In the genomic region with DNA sequence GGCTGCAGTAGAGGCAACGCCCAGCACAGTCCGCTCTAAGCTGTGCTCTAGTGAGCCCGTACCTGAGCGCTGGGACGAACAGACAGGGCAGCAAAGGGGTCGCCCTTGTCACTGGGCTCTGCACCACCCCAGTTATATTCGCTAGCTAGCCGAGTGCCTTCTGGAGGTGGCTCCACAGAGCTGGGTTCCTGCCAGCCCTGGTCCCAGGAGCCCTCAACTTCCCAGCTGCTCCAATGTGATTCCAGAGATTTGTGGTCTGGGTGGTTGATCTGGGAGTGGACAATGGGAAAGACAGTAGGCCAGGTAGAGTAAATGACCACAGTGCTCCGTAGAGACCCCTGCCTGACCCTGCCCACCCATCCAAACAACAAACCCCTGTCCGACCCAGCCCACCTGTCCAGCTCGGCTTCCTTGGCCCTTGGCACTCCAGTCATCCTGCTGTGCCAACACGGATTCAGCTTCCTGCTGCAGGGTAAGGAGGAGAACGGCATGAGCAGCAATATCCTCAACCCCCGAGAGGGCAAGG, we compare ENCODE assay signal across 21 mouse cellular contexts. TPM values are rescaled to one million over a fixed set of nuclear protein-coding genes. Genes with fewer than 3 reads are reported as not detected.
"Had no signal": no experiment of that assay in that cellular context is flagged by ENCODE, and none has a peak within 500 bp of the region (broad histone marks: within the 10 kb centered on the region; RNA-seq: fewer than 3 reads in every experiment).

No protein-coding gene starts in this region.

- H3K9ac ChIP-seq: limb, embryonic 12.5 days; liver, embryonic 13.5 days; liver, postnatal 0 days; lung, embryonic 15.5 days; midbrain, embryonic 15.5 days; neural tube, embryonic 12.5 days had no signal

- H3K9me3 ChIP-seq: limb, embryonic 12.5 days; liver, embryonic 13.5 days; lung, embryonic 15.5 days; megakaryocyte, embryonic 14.5 days; midbrain, embryonic 15.5 days; neural tube, embryonic 12.5 days had no signal

- H3K4me1 ChIP-seq: megakaryocyte, embryonic 14.5 days had no signal

- H3K4me3 ChIP-seq: limb, embryonic 12.5 days; liver, embryonic 13.5 days; lung, embryonic 15.5 days; midbrain, embryonic 15.5 days; neural tube, embryonic 12.5 days had no signal

- H3K4me2 ChIP-seq: limb, embryonic 12.5 days; liver, embryonic 13.5 days; lung, embryonic 15.5 days; midbrain, embryonic 11.5 days; midbrain, embryonic 15.5 days; neural tube, embryonic 12.5 days had no signal

- DNase-seq: kidney, postnatal 14 days; liver; liver, embryonic 13.5 days; liver, postnatal 0 days; lung, postnatal 14 days; retina, postnatal 1 day; right cerebral cortex, postnatal 4 days; spleen, adult 18-20 months; thymus, adult 18-20 months; thymus, postnatal 14 days had no signal

- H3K27ac ChIP-seq: limb, embryonic 12.5 days; liver, embryonic 13.5 days; lung, embryonic 15.5 days; macrophage; midbrain, embryonic 15.5 days; neural tube, embryonic 12.5 days had no signal

- ATAC-seq: liver, postnatal 0 days; midbrain, embryonic 15.5 days had no signal

RNA-seq across cellular contexts. Expression of gene Kcnk7, which starts 54.8 kb away (rescaled TPM):
- total RNA-seq: layer of hippocampus, postnatal 14 days; left cerebral cortex, adult 18-20 months; left cerebral cortex, postnatal 10 days had no signal
- polyA plus RNA-seq: large intestine, adult 2 months; macrophage; midbrain, embryonic 11.5 days had no signal
